Mouse (Mus musculus) lung, adult 2 months (tissue): ENCODE measurements around the gene Rabl6.

ENCODE experiments used
- CTCF ChIP-seq: fragments of 200-500 bp; IDR thresholded peaks from 2 replicates; pipeline ENCODE4 v1.5.1; 2011; ENCODE audit warnings: mild to moderate bottlenecking, low read length, control low read depth; ENCODE audit not compliant: insufficient read depth
- POLR2A ChIP-seq: fragments of 200-500 bp; IDR thresholded peaks from 2 replicates; pipeline ENCODE4 v1.6.1; 2011; ENCODE audit warnings: low read depth, mild to moderate bottlenecking, control low read depth, low read length, borderline replicate concordance; ENCODE audit errors: extremely low read depth

DNA sequence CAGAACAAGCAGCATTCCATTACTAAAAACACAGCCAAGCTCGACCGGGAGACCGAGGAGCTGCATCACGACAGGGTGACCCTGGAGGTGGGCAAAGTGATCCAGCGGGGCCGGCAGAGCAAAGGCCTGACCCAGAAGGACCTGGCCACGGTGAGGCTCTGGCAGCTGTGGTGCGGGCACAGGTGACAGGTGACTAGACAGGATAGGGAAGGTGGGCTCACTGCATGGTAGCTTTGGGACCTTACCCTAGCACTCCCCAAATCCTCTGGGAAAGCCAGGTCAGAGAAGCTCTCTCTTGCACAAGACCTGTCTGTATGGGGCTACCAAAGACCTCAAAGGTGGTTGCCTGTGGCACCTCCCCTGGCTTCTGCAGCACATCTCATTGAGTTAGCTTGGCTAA is 47.8 kb downstream of the Rabl6 start:
- TF ChIP-seq POLR2A: no peak
- no peak for TF ChIP-seq CTCF
